ENCODE assay signal across 8 mouse cellular contexts in genomic region chr19:28990590-28991221, GRCm38 (mm10). TPM values are rescaled to one million over a fixed set of nuclear protein-coding genes. Genes with fewer than 3 reads are reported as not detected.
A peak's percentile ranks its signal among the peaks of the same experiment; 100 is the strongest.
DNase-seq lines count a peak whose midpoint lies in the region; ATAC-seq lines count a peak whose summit lies in the region.

No protein-coding gene starts in this region.

- 0 out of 2 replicates have a peak, but pooled peaks cover 2% of the 10 kb centered on the region for H3K36me3 ChIP-seq in neural tube, embryonic 11.5 days (ENCODE audit: control insufficient read depth, insufficient read depth, low read length)
- H3K36me3 ChIP-seq in heart, embryonic 13.5 days = peaks cover 30% of the 10 kb centered on the region
- H3K36me3 ChIP-seq in midbrain, embryonic 16.5 days (ENCODE audit: control insufficient read depth, insufficient read depth, low read length) = peaks cover 10% of the 10 kb centered on the region

- WGBS in neural tube, embryonic 11.5 days = 1% methylated on average over 38 of the region's 41 CpGs
- WGBS in heart, embryonic 13.5 days = under 1% methylated on average over 32 of the region's 41 CpGs
- WGBS in midbrain, embryonic 16.5 days = under 1% methylated on average over 41 of the region's 41 CpGs

- intact Hi-C loops in left cerebral cortex, postnatal 25 days (cut with DNase I) = loop anchor here (2.0 kb wide), 2 partner anchors 56 to 260 kb away; partner anchors contain the start of genes Ak3 and Jak2

- DNase-seq in neural tube, embryonic 11.5 days (ENCODE audit: low spot score) = no peak
- DNase-seq in neural tube, embryonic 10.5 days (ENCODE audit: extremely low spot score, low spot score) = no peak
- peak; percentile 22 for DNase-seq in c-Kit-negative CD71-positive TER-119-positive erythroid progenitor cells, embryonic 14.5 days (ENCODE audit: low read depth, low spot score)
- DNase-seq in left cerebral cortex, postnatal 25 days (ENCODE audit: low spot score in 2 of 2) = peak; percentile 48 to 58
- DNase-seq in adrenal gland, adult 8-10 months = no peak
- DNase-seq in testis, postnatal 14 days (ENCODE audit: low spot score) = no peak

- peak overlapping the region; percentile 74 for H3K4me2 ChIP-seq in neural tube, embryonic 11.5 days (ENCODE audit: low read depth)
- H3K4me2 ChIP-seq in heart, embryonic 13.5 days = peak overlapping the region; percentile 84
- H3K4me2 ChIP-seq in midbrain, embryonic 16.5 days (ENCODE audit: low read length) = peak overlapping the region; percentile 78

- peak overlapping the region; percentile 92 for H3K9ac ChIP-seq in neural tube, embryonic 11.5 days (ENCODE audit: low read length)
- H3K9ac ChIP-seq in heart, embryonic 13.5 days = peak overlapping the region; percentile 89
- H3K9ac ChIP-seq in midbrain, embryonic 16.5 days (ENCODE audit: low read depth, low read length) = peak overlapping the region; percentile 94

- peaks cover 8% of the 10 kb centered on the region; the same call in 1 of the 2 replicates for H3K4me1 ChIP-seq in neural tube, embryonic 11.5 days (ENCODE audit: control insufficient read depth, insufficient read depth, low read length)
- peaks cover 19% of the 10 kb centered on the region for H3K4me1 ChIP-seq in heart, embryonic 13.5 days
- peaks cover 15% of the 10 kb centered on the region for H3K4me1 ChIP-seq in midbrain, embryonic 16.5 days (ENCODE audit: control insufficient read depth, insufficient read depth, low read length)

- ATAC-seq in neural tube, embryonic 11.5 days (ENCODE audit: insufficient read depth, low FRiP score, low TSS enrichment) = peak; percentile 73
- peak; percentile 44 for ATAC-seq in heart, embryonic 13.5 days (ENCODE audit: extremely low read depth, insufficient number of reproducible peaks, low FRiP score, low TSS enrichment)
- peak; percentile 75 for ATAC-seq in midbrain, embryonic 16.5 days

- H3K9me3 ChIP-seq in neural tube, embryonic 11.5 days (ENCODE audit: control insufficient read depth, low read length) = no peaks in the 10 kb centered on the region
- no peaks in the 10 kb centered on the region for H3K9me3 ChIP-seq in heart, embryonic 13.5 days
- H3K9me3 ChIP-seq in midbrain, embryonic 16.5 days (replicated peaks; ENCODE audit: control insufficient read depth, low read length, poor library complexity, severe bottlenecking) = no peaks in the 10 kb centered on the region

- H3K4me3 ChIP-seq in neural tube, embryonic 11.5 days (ENCODE audit: low read depth, low read length) = peak overlapping the region; percentile 94
- H3K4me3 ChIP-seq in heart, embryonic 13.5 days = peak overlapping the region; percentile 95
- peak overlapping the region; percentile 80 for H3K4me3 ChIP-seq in midbrain, embryonic 16.5 days (ENCODE audit: low read depth, low read length)

- no peaks in the 10 kb centered on the region for H3K27me3 ChIP-seq in neural tube, embryonic 11.5 days (ENCODE audit: control insufficient read depth, insufficient read depth, low read length)
- no peaks in the 10 kb centered on the region for H3K27me3 ChIP-seq in heart, embryonic 13.5 days (replicated peaks)
- H3K27me3 ChIP-seq in midbrain, embryonic 16.5 days (ENCODE audit: control insufficient read depth, insufficient read depth, low read depth, low read length) = no peaks in the 10 kb centered on the region; the same call in 1 of the 2 replicates

- H3K27ac ChIP-seq in neural tube, embryonic 11.5 days (ENCODE audit: low read depth, low read length) = peak overlapping the region; percentile 82
- H3K27ac ChIP-seq in heart, embryonic 13.5 days (replicated peaks) = peak overlapping the region; percentile 97
- H3K27ac ChIP-seq in midbrain, embryonic 16.5 days (ENCODE audit: low read length) = peak overlapping the region; percentile 84

RNA-seq across cellular contexts. Expression of gene Cdc37l1, which starts 0.6 kb away (rescaled TPM):
- polyA plus RNA-seq in neural tube, embryonic 11.5 days (2014; fragmentation: Nextera tagmentation; extraction: Ambion mirVana) = 51.8 and 53.0 TPM in 2 replicates
- polyA plus RNA-seq in heart, embryonic 13.5 days (2015; fragmentation: Nextera tagmentation; extraction: Ambion mirVana) = 27.3 and 30.6 TPM in 2 replicates
- 10 to 100 TPM; 91.4 to 99.5 TPM for total RNA-seq in left cerebral cortex, postnatal 25 days (2021)
- polyA plus RNA-seq in midbrain, embryonic 16.5 days (2015; fragmentation: Nextera tagmentation; extraction: Ambion mirVana) = 48.9 and 52.6 TPM in 2 replicates
- 10 to 100 TPM; 46.0 to 71.5 (median 58.1) TPM for total RNA-seq in adrenal gland, adult 8-10 months (2022)

RNA-seq across cellular contexts. Expression of gene 4430402I18Rik, which starts 23.1 kb away (rescaled TPM):
- 0.20 and 0.60 TPM in 2 replicates for polyA plus RNA-seq in neural tube, embryonic 11.5 days (2014; fragmentation: Nextera tagmentation; extraction: Ambion mirVana)
- polyA plus RNA-seq in heart, embryonic 13.5 days (2015; fragmentation: Nextera tagmentation; extraction: Ambion mirVana) = 5.3 and 6.8 TPM in 2 replicates
- total RNA-seq in left cerebral cortex, postnatal 25 days (2021) = 1 to 10 TPM; 5.0 to 6.6 TPM
- polyA plus RNA-seq in midbrain, embryonic 16.5 days (2015; fragmentation: Nextera tagmentation; extraction: Ambion mirVana) = 0.78 and 1.4 TPM in 2 replicates
- 1 to 10 TPM; 2.8 to 6.1 (median 5.0) TPM for total RNA-seq in adrenal gland, adult 8-10 months (2022)

RNA-seq across cellular contexts. Expression of gene Plpp6, which starts 27.0 kb away (rescaled TPM):
- polyA plus RNA-seq in neural tube, embryonic 11.5 days (2014; fragmentation: Nextera tagmentation; extraction: Ambion mirVana) = 8.6 and 9.3 TPM in 2 replicates
- 6.0 and 6.4 TPM in 2 replicates for polyA plus RNA-seq in heart, embryonic 13.5 days (2015; fragmentation: Nextera tagmentation; extraction: Ambion mirVana)
- 10 to 100 TPM; 54.0 to 58.6 TPM for total RNA-seq in left cerebral cortex, postnatal 25 days (2021)
- 14.8 and 15.2 TPM in 2 replicates for polyA plus RNA-seq in midbrain, embryonic 16.5 days (2015; fragmentation: Nextera tagmentation; extraction: Ambion mirVana)
- total RNA-seq in adrenal gland, adult 8-10 months (2022) = 10 to 100 TPM; 24.8 to 52.8 (median 40.2) TPM

RNA-seq across cellular contexts. Expression of gene Ak3, which starts 57.1 kb away (rescaled TPM):
- polyA plus RNA-seq in neural tube, embryonic 11.5 days (2014; fragmentation: Nextera tagmentation; extraction: Ambion mirVana) = 78.7 and 82.7 TPM in 2 replicates
- 69.3 and 69.8 TPM in 2 replicates for polyA plus RNA-seq in heart, embryonic 13.5 days (2015; fragmentation: Nextera tagmentation; extraction: Ambion mirVana)
- 10 to 100 TPM; 56.9 to 60.6 TPM for total RNA-seq in left cerebral cortex, postnatal 25 days (2021)
- polyA plus RNA-seq in midbrain, embryonic 16.5 days (2015; fragmentation: Nextera tagmentation; extraction: Ambion mirVana) = 64.3 and 75.1 TPM in 2 replicates
- total RNA-seq in adrenal gland, adult 8-10 months (2022) = 100 to 1,000 TPM; 109 to 240 (median 158) TPM

Comparison
In these comparisons a context has a peak if more than half of its experiments do, and no peak if none do; other contexts are left out.
1. DNase-seq: peak in c-Kit-negative CD71-positive TER-119-positive erythroid progenitor cells, embryonic 14.5 days (single experiment) and left cerebral cortex, postnatal 25 days (2 of 2); none in neural tube, embryonic 11.5 days (single experiment), neural tube, embryonic 10.5 days (single experiment), adrenal gland, adult 8-10 months (single experiment) and testis, postnatal 14 days (single experiment).
2. Peak in every context shown above with its lines, with median percentiles within 50 percentile points of each other: ATAC-seq, H3K27ac ChIP-seq, H3K4me2 ChIP-seq, H3K4me3 ChIP-seq and H3K9ac ChIP-seq.